Mouse (Mus musculus) megakaryocyte-erythroid progenitor cell, adult 5-6 weeks (primary cell): Measurements from ENCODE around the gene Bcl6b. TPM values are rescaled to one million over a fixed set of nuclear protein-coding genes. Genes with fewer than 3 reads are reported as not detected.

Source experiments
- ATAC-seq: replicated peaks from 2 replicates; pipeline ENCODE4 v1.8.0; 2016; ENCODE audit warnings: mild to moderate bottlenecking, inconsistent platforms; ENCODE audit not compliant: severe bottlenecking, poor library complexity, low FRiP score, low TSS enrichment
- total RNA-seq, 2 experiments: library from RNA; stranded (forward) in 1 of 2; stranded (reverse) in 1 of 2; fragments of 200-1000, 215-1000 nt in 1 of 2; fragments of >200 nt in 1 of 2; fragmentation: Nextera tagmentation in 1 of 2; gene quantifications; 2 replicates each; pipeline ENCODE4 v1.2.3; 2014 to 2017

Gene Bcl6b
- total RNA-seq, 2 experiments from 2014 or later = 0.28 TPM; not detected in 1

DNA sequence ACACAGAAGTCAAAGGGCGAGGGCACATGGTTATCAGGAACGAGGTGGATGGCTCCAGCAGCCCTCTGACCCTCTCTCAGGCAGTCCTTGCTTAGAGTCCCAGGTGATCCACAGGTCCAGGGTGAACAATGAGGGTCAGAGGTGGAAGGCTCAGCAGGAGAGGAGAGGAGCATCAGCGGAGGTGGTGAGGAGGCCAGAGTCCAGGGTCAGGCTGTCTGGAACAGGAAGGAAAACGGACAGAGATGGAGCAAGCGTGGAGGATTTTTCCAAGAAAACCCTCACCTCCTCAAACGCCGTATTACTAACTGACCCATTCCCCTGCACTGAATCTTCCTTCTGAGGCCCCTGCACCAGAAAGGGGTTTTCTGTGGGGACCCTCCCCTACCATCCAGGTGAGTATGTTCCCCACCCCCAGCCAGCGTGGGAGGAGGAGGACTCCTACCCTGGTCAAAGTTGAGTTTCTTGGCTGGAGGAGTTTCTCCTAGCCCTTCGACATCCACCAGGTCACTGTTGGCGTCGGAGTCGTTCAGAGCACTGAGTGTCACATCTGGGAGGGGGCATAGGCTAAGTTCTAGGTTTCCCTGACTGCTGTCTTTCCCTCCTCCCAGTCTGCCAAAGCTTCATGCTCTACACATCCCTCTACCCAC lies 5.8 kb upstream of the Bcl6b start:
- ATAC-seq = no peak

DNA sequence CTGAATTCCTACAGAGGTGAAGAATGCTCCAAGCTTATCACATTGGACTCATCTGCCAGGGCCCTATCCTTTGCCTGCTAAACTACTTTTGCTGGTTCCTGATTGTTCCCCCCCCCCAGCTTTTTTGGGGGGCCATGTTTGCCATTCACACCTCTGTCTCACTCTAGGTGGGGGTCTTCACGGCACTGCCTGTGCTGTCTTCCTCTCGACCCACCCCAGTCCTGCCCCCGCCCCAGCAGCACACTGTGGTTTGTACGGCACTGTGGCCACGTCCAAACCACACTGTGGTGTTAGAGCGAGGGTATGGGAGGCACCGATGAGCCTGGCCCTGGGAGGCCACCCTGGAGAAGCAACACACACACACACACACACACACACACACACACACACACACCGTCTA lies 4.9 kb upstream of the Bcl6b start:
- no peak for ATAC-seq

DNA sequence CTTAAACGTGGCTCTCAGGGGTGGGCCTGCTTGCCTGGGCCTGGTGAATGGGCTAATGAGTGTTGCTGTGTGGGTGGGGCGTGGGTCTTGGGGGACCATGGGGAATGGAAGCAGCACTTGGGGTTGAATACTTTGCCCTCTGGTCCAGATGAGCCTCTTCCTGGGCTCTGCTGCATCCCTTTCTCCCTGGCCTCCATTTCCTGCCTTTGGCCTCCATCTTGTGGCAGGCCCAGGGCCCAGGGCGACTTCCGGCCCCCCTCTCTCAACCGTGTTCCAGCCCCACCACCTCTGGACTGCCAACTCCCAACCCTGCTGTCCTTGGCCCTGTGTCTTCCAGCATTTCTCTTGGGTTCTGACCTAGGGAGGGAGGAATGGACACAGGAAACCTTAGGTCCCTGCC lies 4.4 kb upstream of the Bcl6b start:
- no peak for ATAC-seq

DNA sequence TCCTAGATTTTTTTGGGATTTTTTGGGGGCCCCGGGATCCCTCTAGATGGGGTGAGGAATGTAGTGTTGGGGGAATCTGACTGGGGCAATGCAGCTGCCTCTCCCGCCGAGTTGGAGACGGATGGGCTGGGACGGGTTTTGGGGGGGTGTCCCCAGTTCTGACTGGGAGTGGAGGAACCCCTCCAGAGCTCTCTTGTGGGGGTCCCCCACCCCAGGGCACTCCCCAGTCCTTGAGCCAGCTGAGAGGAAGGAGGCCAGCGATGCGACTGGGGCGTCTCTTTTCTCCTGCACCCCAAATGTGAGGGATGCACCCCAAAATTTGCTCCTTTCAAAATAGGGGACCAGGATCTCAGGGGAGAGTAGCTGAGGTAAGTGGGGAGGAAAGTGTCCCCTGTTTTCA lies 3.4 kb upstream of the Bcl6b start:
- no peak for ATAC-seq

DNA sequence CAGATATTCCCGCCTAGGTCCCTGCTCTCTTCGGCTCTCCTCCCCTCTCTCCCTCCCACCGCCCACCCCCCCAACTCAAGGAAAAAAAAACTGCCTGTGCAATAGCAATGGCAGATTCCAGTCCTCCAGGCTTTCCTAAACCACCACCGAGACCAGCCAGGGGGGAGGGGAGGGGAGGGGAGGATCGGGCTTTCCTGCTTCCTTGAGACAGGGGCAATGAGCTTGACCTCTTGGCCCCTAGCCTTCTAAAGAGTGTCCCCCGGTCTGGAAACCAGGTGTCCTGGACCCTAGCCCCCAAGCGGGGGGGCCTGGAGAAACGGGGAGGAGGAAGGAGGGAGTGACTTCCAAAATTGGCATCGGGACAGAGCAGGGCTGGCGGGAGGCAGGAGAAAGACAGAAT lies 2.9 kb upstream of the Bcl6b start:
- ATAC-seq = no peak

DNA sequence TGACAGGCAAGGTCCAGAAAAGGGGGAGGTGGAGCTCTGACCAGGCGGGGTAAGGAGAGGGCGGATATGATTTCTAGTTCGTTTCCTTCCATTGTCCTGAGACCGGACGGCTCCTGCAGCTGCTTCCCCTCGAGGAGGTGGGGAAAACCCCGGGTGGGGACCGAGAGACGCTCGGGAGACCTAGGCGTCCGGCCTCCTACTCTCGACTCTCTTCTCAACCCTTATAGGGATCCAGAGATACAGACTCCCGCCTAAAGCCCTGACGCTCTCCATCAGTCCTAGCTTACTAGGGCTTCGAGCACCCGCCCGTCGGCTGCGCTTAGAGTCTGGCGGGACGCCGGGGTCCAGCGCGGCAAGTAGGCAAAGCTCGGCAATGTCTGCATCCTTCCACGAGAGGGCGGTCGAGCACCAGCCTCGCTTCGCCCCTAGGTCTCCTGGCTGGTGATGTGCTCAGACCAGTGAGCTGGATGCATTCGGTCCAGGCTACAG lies 685 bp upstream of the Bcl6b start:
- ATAC-seq = peak; percentile 76

DNA sequence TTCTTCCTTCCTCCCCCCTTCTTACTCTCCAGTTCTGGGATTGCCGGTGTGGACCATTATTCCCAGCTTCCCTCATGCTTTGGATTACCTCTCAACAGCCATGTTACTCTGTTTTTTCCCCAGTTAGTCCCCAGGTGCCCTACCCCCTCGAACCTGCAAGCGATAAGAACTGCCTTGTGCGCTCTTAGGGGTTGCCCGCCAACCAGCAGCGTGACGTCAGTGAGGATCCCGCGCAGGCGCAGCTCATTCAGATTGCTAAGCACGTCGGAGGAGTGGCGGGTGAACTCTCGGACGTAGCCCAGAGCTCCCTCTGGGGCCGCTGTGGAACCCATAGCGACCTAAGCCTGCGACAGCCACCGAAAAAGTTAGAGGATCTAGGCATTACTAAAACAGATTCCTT lies 770 bp downstream of the Bcl6b start:
- ATAC-seq = peak; percentile 64

DNA sequence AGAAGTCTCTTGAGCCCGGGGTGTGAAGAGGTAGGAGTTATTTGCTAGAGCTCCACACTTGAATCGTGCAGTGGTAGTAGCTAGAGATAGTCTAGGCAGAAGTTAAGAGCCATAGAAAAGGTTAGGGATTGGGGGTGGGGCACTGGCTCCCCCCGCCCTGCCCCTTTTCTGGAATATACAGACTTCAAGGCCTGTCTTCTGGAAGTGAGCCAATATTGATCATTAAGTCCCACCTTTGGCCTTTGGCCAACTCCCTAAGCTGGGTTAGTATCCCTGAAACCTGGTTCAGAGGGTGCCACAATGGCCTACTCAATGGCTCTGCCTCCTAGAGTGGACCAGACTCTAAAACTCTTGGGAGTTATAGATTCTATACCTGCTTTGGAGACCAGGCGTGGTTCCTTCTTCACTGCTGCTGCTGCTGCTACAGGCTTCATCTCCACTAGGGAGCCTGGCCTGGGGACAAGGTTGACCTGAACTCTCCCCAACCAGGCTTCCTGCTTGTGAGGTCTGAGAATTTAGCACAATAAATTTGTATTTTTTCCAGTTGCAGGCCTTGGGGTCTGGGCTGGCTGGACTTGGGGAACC lies 1.8 kb downstream of the Bcl6b start:
- ATAC-seq = no peak

DNA sequence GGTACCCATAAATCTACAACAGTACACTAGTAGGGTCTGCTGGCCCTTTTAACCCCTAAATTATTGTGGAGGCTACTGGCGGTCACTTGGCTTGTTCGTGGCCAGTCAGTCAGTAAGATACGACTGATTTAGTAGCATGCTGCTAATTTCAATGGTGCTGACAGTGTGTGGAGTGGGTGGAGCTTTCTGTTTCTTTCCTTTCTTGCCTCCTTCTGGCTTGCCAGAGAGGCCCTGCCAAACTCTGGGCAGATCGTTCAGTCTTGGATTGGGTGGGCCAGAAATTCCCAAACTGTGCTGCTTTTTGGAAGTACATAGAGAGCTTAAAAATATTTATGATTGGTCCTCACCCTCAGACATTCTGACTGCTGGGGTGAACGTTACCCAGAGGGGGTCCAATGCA lies 2.5 kb downstream of the Bcl6b start:
- no peak for ATAC-seq

DNA sequence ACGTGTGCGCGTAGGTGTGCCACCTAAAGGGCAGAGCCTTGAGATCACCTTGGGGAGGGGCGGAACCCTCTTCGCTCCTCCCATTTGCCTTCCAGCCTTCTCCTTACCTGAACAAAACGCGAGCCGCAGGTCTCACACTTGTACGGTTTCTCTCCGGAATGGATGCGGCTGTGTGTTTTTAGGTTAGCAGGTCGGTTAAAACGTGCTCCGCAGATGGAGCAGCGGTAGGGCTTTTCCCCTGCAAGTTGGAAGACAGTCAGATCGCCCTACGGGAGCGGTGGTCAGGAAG lies 3.1 kb downstream of the Bcl6b start:
- no peak for ATAC-seq

DNA sequence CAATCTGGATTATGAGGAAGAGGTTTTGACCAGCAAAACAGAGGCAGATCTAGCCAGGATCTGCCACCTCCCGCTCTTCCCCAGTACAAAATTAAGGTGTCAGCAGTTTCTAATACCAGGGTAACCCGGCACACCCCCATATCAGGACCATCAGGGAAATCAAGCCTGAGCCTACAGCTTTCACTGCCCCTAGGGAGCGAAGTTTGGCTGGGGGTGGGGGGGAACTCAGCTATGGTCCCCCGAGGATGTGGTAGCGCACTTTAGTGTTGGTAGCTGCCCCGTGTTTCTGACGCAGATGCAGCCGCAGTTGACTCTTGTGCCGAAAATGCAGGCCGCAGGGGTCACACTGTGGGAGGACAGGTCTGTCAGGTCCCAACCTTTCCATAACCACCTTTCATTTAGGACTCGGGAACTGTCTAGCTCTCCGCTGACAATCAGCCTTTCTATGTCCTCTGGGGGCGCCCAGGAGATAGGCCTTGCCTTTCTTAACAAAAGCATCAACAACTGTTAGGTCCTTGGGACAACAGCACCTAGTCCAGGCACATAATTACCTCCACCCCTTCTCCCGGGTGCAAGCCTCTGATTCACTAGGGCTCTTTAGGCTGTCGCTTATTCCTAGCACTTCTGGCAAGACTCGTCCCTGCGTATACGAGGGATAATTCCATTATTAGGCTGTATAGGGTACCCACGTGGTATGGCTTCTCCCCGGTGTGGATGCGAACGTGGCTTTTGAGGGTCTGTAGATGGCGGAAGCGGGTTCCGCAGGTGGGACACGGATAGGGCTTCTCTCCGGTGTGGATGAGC lies 3.6 kb downstream of the Bcl6b start:
- ATAC-seq = no peak

DNA sequence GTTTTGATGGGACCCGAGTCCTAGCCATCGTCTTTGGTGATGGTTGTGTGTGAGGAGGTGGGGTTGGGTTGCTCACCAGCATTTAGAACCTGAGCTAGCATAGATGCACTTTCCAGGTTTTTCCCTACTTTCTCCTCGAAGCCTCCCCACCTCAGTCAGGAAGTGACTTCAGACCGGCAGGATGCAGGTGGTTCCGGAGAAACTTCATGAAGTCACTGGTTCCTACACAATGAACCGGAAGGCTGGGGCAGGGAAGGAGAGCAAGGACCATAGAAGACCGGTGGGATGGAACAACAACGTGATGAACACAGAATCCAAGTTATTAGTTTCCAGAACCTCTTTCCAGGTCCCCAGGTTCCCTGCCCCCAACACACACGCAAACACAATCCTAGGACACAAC lies 5.9 kb downstream of the Bcl6b start:
- no peak for ATAC-seq

DNA sequence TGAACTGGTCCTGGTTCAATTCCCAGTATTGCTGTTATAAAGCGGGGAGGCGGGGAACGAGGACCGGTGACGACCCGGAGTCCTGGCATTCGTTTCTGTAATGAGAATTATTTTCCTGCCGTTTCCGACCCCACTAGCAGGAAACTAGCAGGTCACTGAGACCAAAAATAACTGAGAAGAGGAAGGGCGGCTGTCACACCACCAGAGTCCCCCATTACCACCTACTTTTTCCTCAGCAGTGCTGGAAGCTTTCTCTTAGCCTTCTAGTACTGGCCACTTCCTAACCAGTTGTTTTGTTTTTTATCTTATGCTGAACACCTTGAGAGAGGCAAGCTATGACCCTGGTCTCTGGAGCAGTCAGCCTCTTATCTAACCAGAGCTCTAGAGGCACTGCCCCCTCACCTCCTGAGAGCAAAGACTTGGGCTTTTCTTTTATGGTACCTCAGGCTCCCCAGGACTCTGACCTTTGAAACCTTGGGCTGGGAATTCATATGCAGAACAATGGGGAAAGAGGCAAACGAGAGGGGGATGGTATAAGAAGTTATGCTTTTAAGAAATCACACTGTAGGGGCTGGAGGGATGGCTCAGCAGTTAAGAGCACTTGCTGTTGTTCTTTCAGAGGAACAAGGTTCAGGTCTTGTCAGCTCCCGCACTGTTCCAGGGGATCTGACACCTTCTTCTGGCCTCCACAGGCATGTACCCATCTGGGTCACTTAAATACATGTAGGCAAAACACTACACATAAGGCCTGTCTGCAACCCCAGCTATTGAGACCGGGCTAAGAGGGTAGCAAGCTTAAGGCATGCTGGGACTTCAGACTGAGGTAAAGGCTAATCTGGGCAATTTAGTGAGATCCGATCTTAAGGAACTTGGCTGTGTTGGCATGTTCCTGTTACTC lies 7.7 kb downstream of the Bcl6b start:
- ATAC-seq = peak; percentile 78

DNA sequence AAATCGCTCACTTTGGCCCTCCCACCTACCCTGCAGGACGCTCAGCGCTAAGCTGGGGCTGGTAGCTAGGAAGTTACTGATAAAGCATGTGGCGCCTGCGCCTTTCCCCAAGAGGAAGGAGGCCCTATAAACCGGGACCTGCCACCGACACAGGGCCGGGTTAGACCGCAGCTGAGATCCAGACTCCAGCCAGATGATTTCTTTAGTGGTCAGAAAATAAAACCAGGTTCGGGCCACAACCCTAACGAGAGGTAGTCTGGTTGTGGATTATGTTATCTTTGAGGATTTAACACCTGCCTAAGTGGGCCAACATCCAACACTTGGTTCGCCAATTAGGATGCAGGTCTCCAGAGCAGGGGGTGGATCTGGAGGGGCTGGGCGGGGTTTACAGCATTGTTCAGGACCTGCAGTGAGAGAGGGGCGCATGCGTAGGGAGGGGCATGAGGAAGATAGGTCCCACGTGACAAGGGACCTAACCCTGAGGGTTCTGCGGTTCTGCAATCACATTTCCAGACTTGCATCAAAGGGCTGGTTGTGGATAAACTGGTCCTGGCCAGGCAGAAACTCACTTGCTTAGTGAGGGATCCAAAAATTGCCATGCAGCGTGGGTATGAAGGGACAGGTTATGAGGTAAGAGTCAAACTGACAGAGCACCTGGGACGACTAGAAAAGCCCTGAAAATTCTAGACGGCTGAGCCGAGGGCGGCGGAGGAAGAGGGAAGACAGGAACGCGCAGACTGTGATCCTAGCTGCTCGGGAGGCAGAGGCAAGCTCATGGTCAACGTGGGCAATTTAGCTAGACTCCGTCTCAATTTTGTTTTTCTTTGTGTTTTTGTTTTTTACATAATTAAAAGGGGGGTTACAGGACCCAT lies 8.6 kb downstream of the Bcl6b start, which contains the start of gene Slc16a13:
Slc16a13 (minus strand) TSS at position 334 of the 872 bp plus-strand sequence.
- ATAC-seq = peak; percentile 83

DNA sequence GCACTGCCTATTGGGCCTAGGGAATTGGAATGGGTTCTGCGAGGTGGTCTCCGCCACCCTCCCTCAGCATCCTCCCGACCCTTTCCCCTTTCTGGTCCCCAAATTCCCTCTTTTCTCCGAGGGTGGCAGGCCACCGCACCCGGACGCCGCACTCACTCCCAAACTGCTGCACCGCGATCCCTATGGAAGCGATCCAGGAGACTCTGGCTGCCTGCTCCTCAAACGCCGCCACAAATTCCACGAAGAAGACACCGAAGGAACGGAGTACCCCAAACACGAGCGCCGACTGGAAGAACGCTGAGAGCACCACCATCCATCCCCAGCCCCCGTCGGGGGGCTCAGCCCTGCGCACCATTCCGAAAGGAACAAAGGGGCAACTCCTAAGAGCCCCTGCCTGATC lies 9.3 kb downstream of the Bcl6b start:
- ATAC-seq = no peak

DNA sequence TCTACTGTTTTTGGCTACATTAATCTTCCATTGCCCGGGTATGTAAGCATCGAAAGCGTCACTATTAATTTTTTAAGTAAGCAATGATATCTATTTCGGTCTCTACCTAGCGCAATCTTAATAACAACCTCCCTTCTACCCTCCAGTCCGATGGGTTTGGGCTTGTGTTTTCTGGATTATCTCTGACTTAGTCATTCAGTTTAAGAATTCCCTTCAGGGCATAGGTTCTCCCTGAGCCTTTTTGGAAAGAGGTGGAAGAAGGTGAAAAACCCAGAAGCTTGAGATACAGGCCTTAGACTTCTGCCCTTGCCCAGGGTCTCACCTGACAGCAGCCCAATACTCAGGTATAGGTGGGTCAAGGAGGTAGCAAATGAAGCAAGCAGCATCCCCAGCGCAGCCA lies 9.7 kb downstream of the Bcl6b start:
- ATAC-seq = no peak

DNA sequence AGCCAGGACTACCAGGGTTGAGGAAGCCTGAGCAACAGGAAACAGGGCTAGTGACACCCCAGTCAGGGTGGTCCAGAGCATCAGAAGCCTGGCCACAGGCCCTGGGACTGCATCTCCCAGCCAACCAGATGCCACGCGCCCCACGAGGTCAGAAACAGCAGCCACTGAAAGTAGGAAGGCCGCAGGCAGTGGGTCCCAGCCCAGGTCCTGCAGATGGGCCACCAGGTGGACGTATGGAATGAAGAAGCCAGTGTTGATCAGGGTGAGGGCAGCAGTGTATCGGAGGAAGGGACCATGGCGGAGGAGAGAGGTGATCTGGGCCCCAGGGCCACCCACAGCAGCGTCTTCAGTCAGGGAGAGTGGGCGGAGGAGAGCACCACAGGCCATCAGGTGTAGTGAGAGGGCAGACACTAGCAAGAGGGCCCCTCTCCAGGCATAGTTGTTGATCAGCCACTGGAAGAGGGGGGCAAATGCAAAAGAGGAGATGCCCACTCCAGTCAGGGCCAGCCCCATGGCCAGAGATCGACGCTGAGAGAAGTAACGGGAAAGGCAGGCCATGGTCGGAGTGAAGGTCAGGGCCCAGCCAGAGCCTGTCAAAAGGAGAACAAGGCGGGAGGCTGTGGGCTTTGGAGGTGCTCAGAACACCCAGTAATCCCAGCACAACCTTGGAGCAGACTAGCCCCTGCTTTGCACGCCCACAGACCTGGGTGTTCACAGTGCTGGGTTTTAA lies 10.7 kb downstream of the Bcl6b start:
- no peak for ATAC-seq

DNA sequence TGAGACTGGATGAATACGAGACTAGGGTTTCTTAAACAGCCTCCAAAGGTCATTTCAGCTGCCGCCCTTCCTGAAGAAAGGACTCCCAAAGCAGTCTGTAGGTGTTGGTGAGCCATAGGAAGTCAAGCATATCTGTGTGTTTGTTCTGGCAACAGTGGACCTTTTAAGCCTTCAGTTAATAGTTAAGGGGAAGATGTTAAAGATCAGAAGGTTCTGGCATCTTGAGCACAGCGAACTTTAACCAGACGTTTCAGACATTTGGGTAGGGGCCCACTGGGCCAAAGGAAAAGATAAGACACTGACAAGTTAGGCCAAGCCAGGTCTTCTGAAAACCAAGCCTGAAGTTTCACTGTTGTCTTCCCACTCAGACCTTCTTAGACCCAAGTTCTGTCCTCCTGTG lies 11.6 kb downstream of the Bcl6b start:
- ATAC-seq = no peak
